Mouse (Mus musculus): ENCODE measurements around the gene Nxf7.
"Not testable (repeated sequence)": the region's sequence is repeated elsewhere in the genome, so short reads cannot be mapped to it uniquely, and the experiment has no call there.

- not testable (repeated sequence) for TF ChIP-seq EP300 (IDR thresholded peaks at IDR 0.05; ENCODE audit: insufficient read depth, low read depth, low read length); CTCF (IDR thresholded peaks at IDR 0.05; ENCODE audit: low read depth, low read length); POLR2A (IDR thresholded peaks at IDR 0.05; ENCODE audit: insufficient read depth, low read length)
Observed at GRCm38 (mm10) chrX:135561693-135562092, 36.9 kb downstream of the Nxf7 start.

All from ES-Bruce4 (cell line).